Mouse (Mus musculus) intestine, embryonic 16.5 days (tissue): ENCODE data around the gene Tgm3. TPM values are rescaled to one million over a fixed set of nuclear protein-coding genes. Genes with fewer than 3 reads are reported as not detected.

ENCODE experiments used
- ATAC-seq: fragments of 200-750 bp; cut with Nextera tagmentation; 2 replicates; pipeline ENCODE4 v1.8.0; 2017; ENCODE audit warnings: moderate TSS enrichment, moderate library complexity
- H3K27ac ChIP-seq: fragments of 300-500 bp; sonication (generic); 2 replicates; pipeline ENCODE4 v1.5.1; 2014; ENCODE audit warnings: mild to moderate bottlenecking, low read length
- H3K27me3 ChIP-seq: fragments of 300-500 bp; sonication (generic); replicated peaks from 2 replicates; pipeline ENCODE4 v1.6.1; 2014; ENCODE audit warnings: low read length, control low read depth, mixed read lengths; ENCODE audit not compliant: control insufficient read depth, insufficient read depth
- H3K36me3 ChIP-seq: fragments of 300-500 bp; sonication (generic); 2 replicates; pipeline ENCODE4 v1.6.1; 2014; ENCODE audit warnings: low read length, control low read depth; ENCODE audit not compliant: control insufficient read depth, insufficient read depth
- H3K4me1 ChIP-seq: fragments of 300-500 bp; sonication (generic); 2 replicates; pipeline ENCODE4 v1.6.1; 2014; ENCODE audit warnings: low read length, control low read depth, mixed read lengths; ENCODE audit not compliant: control insufficient read depth, insufficient read depth
- H3K4me2 ChIP-seq: fragments of 300-500 bp; sonication (generic); 2 replicates; pipeline ENCODE4 v1.6.1; 2014; ENCODE audit warnings: low read depth, low read length, control low read depth
- H3K4me3 ChIP-seq: fragments of 300-500 bp; sonication (generic); 2 replicates; pipeline ENCODE4 v1.5.1; 2014; ENCODE audit warnings: mild to moderate bottlenecking, low read length
- H3K9ac ChIP-seq: fragments of 300-500 bp; sonication (generic); 2 replicates; pipeline ENCODE4 v1.6.1; 2014; ENCODE audit warnings: low read depth, low read length
- H3K9me3 ChIP-seq: fragments of 300-500 bp; sonication (generic); 2 replicates; pipeline ENCODE4 v1.6.1; 2016; ENCODE audit warnings: low read length, control low read depth; ENCODE audit not compliant: control insufficient read depth
- WGBS: fragments of 180-500 bp; shearing (Covaris S2); extraction: QIAGEN DNeasy Blood & Tissue Kit; methylation state at CpG from one replicate; pipeline ENCODE4 v1.1.7; 2014; 5-methylcytosine and 5-hydroxymethylcytosine counted together
- polyA plus RNA-seq: library from polyadenylated mRNA; unstranded; fragments of >200 nt; fragmentation: Nextera tagmentation; extraction: Ambion mirVana; gene quantifications from 2 replicates; pipeline ENCODE4 v1.2.1, GENCODE M21; 2015

Gene Tgm3
- 0.09 and 0.24 TPM in 2 replicates for polyA plus RNA-seq

- Histone ChIP-seq H3K36me3 (no peaks in the 10 kb centered on the region), H3K9me3 (no peaks in the 10 kb centered on the region), H3K27me3 (no peaks in the 10 kb centered on the region), H3K27ac (no peak within 1 kb of the TSS), H3K4me2 (no peak within 1 kb of the TSS), H3K4me1 (no peaks in the 10 kb centered on the region), H3K9ac (no peak within 1 kb of the TSS), H3K4me3 (no peak within 1 kb of the TSS)
- WGBS: 30% methylated on average over 7 of the region's 7 CpGs
- no peak for ATAC-seq
Observed at GRCm38 (mm10) chr2:130012026-130012425, at the start of gene Tgm3. Gene Tgm3 (plus strand): TSS chr2:130012349.

DNA sequence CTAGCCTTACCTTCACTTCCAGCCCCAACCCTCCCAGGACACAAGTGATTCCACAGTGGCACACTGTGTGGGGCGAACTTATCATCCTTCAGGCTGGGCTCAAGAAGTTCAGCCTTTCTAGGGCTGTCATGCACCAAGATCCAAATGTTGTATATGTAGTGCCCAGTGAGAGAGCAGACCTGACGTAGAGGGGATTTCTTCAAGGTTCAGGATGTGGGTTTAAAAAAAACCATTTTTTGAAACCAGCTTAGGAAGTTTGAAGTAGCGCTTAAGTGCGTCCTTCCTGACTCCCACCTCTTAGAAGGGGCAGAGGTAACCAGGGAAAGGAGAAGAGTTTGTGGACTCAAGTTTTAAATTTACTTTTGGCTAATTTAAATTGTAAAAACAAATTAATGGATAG, 31.5 kb upstream of the Tgm3 start:
- no peaks in the 10 kb centered on the region for H3K9me3 ChIP-seq
- no peaks in the 10 kb centered on the region for H3K36me3 ChIP-seq
- H3K27ac ChIP-seq: no peak overlapping the region
- H3K4me2 ChIP-seq: no peak overlapping the region
- no peaks in the 10 kb centered on the region for H3K4me1 ChIP-seq
- ATAC-seq: no peak
- H3K27me3 ChIP-seq: no peaks in the 10 kb centered on the region
- no peak overlapping the region for H3K9ac ChIP-seq
- H3K4me3 ChIP-seq: no peak overlapping the region
- WGBS: 88% methylated on average over 4 of the region's 4 CpGs

DNA sequence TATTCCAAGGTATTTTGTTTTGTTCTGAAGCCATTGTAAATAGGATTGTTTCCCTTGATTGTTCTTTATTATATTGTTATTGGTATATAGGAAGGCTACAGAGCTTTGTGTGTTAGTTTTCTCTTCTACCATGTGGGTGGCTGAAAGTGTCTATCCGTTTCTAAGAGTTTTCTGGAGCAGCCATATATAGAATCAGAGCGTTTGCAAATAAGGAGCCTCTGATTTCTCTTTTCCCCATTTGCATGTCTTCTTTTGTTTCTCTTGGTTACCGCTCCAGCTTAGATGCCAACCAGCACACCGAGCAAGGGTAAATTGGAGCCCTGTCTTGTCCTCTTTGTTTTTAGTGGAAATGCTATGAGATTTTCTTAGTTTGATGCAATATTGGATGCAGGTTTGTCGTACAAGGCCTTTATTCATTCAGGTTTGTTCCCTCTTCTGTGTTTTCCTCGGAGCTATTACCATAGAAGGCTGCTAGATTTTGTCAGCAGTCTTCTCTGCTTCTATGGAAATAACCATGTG, 24.6 kb upstream of the Tgm3 start:
- Histone ChIP-seq H3K4me3 (no peak overlapping the region), H3K9me3 (no peaks in the 10 kb centered on the region), H3K4me1 (no peaks in the 10 kb centered on the region), H3K36me3 (no peaks in the 10 kb centered on the region), H3K9ac (no peak overlapping the region), H3K4me2 (no peak overlapping the region), H3K27me3 (no peaks in the 10 kb centered on the region), H3K27ac (no peak overlapping the region)
- no peak for ATAC-seq
- 85% methylated on average over 6 of the region's 6 CpGs for WGBS

DNA sequence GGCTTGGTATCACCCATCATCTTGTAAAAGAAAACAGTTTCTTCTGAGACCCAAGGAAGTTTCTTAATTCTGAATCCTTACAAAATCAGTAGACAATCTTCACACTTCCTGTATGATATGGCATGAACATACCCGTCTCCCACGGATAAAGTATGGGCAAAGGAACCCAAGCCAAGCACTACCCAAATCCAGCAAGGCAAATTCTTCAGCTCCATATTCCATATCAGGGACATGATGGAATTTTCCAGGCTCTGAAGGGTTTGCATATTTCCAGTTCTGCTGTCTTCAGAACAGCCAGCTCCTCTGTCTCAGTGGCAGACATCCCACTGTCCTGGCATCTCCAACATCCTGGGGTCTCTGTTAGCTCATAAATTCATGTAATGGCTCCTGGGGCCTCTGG, 22.5 kb upstream of the Tgm3 start:
- H3K4me1 ChIP-seq: no peaks in the 10 kb centered on the region
- WGBS: 89% methylated on average over 2 of the region's 2 CpGs
- no peaks in the 10 kb centered on the region for H3K9me3 ChIP-seq
- H3K4me2 ChIP-seq: no peak overlapping the region
- H3K9ac ChIP-seq: no peak overlapping the region
- no peak for ATAC-seq
- no peaks in the 10 kb centered on the region for H3K27me3 ChIP-seq
- no peak overlapping the region for H3K4me3 ChIP-seq
- H3K27ac ChIP-seq: no peak overlapping the region
- no peaks in the 10 kb centered on the region for H3K36me3 ChIP-seq

DNA sequence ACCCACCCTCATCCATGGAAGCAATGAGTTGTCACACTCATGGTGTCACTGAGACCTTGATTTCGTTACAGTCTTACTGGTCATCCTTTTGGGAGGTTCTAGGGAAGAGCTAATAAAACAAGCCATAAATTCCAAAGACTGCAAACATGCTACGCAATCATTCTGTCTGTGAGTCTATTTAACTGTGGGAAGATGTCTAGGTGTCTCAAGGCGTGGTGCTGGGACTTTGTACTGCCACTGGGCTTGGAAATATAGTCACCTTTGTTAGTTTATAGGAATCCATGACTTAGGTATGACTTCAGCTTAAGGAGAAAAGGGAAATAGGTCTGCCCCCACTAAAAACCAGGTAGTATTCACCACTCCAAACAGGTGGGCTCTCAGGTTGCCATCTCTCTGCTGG, 17.7 kb upstream of the Tgm3 start:
- H3K4me1 ChIP-seq: no peaks in the 10 kb centered on the region
- no peak overlapping the region for H3K4me3 ChIP-seq
- no peak overlapping the region for H3K27ac ChIP-seq
- no peak overlapping the region for H3K9ac ChIP-seq
- no peaks in the 10 kb centered on the region for H3K27me3 ChIP-seq
- H3K9me3 ChIP-seq: no peaks in the 10 kb centered on the region
- H3K36me3 ChIP-seq: no peaks in the 10 kb centered on the region
- whole genome bisulfite sequencing: 44% methylated on average over 3 of the region's 3 CpGs
- no peak overlapping the region for H3K4me2 ChIP-seq
- peak; percentile 69 for ATAC-seq

DNA sequence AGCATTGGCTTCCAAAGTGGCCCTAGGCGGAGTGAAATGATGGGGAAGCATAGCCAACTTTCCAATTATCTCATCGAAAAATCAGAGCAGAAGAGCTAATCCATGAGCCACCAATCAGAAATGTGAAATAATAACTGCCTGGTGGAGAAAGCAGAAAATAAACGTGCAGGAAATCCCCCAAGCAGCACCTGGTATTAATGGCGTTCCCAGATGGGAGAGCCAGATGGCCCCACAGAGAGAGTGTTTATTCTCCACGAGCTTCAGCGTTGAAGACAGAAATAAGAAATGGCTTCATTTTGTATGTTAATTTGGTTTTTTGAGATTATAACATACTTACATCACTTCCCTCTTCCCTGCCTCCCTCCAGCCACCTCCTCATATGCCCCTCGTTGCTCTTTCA, 13.7 kb upstream of the Tgm3 start:
- Histone ChIP-seq H3K27ac (no peak overlapping the region), H3K9ac (no peak overlapping the region), H3K36me3 (no peaks in the 10 kb centered on the region), H3K4me2 (no peak overlapping the region), H3K4me1 (no peaks in the 10 kb centered on the region), H3K27me3 (no peaks in the 10 kb centered on the region), H3K4me3 (no peak overlapping the region), H3K9me3 (no peaks in the 10 kb centered on the region)
- no peak for ATAC-seq
- WGBS: 62% methylated on average over 7 of the region's 7 CpGs

DNA sequence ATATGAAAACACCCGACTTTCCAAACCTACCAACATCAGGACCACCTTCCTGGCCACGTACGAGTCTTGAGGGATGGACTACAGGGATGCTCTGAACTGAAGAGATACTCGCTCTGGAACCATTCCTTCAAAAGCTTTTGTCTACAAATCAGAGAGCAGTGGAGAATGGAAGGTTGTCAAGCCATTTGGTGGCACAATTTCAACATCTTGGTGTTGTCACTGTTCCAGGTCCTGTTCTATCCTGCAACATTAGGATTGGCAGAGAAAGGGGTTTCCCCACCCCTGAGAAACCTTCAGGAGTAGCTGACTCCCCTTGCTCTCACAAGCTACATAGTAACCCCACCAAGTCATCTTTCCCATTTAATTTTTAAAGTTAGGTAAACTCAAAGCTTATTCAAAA, 12.9 kb upstream of the Tgm3 start:
- ATAC-seq: no peak
- Histone ChIP-seq H3K4me3 (no peak overlapping the region), H3K27ac (no peak overlapping the region), H3K9me3 (no peaks in the 10 kb centered on the region), H3K27me3 (no peaks in the 10 kb centered on the region), H3K9ac (no peak overlapping the region), H3K36me3 (no peaks in the 10 kb centered on the region), H3K4me2 (no peak overlapping the region), H3K4me1 (peaks cover 6% of the 10 kb centered on the region; the same call in 1 of the 2 replicates)
- WGBS: 85% methylated on average over 4 of the region's 4 CpGs

- peaks cover 6% of the 10 kb centered on the region; the same call in 1 of the 2 replicates for H3K4me1 ChIP-seq
- WGBS: 98% methylated on average over 3 of the region's 3 CpGs
- H3K9me3 ChIP-seq: no peaks in the 10 kb centered on the region
- H3K9ac ChIP-seq: no peak overlapping the region
- H3K4me2 ChIP-seq: no peak overlapping the region
- ATAC-seq: no peak
- H3K4me3 ChIP-seq: no peak overlapping the region
- no peak overlapping the region for H3K27ac ChIP-seq
- H3K36me3 ChIP-seq: no peaks in the 10 kb centered on the region
- no peaks in the 10 kb centered on the region for H3K27me3 ChIP-seq
Observed at GRCm38 (mm10) chr2:130000601-130001000, 11.5 kb upstream of the Tgm3 start.

DNA sequence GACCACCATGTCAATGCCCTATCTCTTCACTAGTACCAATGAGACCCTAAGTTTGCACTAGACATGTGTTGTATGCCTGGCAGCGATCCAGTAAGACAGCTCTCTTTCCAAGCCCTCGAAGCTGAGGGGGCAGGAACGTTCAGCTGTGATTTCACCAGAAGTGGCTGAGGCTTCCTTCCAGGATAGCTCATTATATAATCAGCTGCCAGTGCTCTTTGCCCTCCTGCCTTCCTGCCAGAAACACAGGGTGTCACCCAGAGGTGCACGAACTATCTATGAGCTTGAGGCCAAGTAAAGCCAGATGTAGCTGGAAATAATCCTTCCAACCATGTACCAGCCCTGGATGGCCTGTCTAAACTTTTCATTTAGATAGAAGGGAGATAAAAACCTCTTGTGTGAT, 8.1 kb upstream of the Tgm3 start:
- no peak overlapping the region for H3K4me3 ChIP-seq

GRCm38 (mm10) chr2:130009371-130009770, 2.8 kb upstream of the Tgm3 start:
- no peak overlapping the region for H3K27ac ChIP-seq
- WGBS: 91% methylated on average over 2 of the region's 2 CpGs
- no peak overlapping the region for H3K4me2 ChIP-seq
- no peak overlapping the region for H3K9ac ChIP-seq
- H3K4me1 ChIP-seq: no peaks in the 10 kb centered on the region
- no peaks in the 10 kb centered on the region for H3K27me3 ChIP-seq
- no peak for ATAC-seq
- H3K9me3 ChIP-seq: no peaks in the 10 kb centered on the region
- H3K36me3 ChIP-seq: no peaks in the 10 kb centered on the region
- no peak overlapping the region for H3K4me3 ChIP-seq

More for the DNA sequence above, 8.1 kb upstream of the Tgm3 start:
- H3K27me3 ChIP-seq: no peaks in the 10 kb centered on the region
- no peak overlapping the region for H3K9ac ChIP-seq
- H3K36me3 ChIP-seq: no peaks in the 10 kb centered on the region
- no peaks in the 10 kb centered on the region for H3K9me3 ChIP-seq
- WGBS: 40% methylated on average over 4 of the region's 4 CpGs
- ATAC-seq: no peak
- H3K4me1 ChIP-seq: peaks cover 6% of the 10 kb centered on the region; the same call in 1 of the 2 replicates
- H3K27ac ChIP-seq: no peak overlapping the region
- H3K4me2 ChIP-seq: no peak overlapping the region
